Mouse (Mus musculus) thymus, postnatal 0 days (tissue): ENCODE results near the gene Chrm3. TPM values are rescaled to one million over a fixed set of nuclear protein-coding genes. Genes with fewer than 3 reads are reported as not detected.

Source experiments
- microRNA-seq: library from miRNA; unstranded; fragments of <30 nt; microRNA quantifications from one replicate; pipeline ENCODE4, GENCODE M21; 2016; ENCODE audit warnings: borderline number of aligned reads
- polyA plus RNA-seq: library from polyadenylated mRNA; unstranded; fragments of >200 nt; fragmentation: Nextera tagmentation; extraction: Ambion mirVana; gene quantifications from 2 replicates; pipeline ENCODE4 v1.2.1, GENCODE M21; 2015

Chrm3 gene
- polyA plus RNA-seq, 1 experiment from 2014 or later: 0.16 TPM

Small RNAs within 50 kb of the gene (microRNA-seq; reads per million reads assigned to microRNA genes)
- gene Gm24187: not detected
